Mouse (Mus musculus) mouse embryonic stem cell (cell line): ENCODE results near the gene Med27.
"Not testable (repeated sequence)": the region's sequence is repeated elsewhere in the genome, so short reads cannot be mapped to it uniquely, and the experiment has no call there.

ENCODE experiments used
- in situ Hi-C, 2 experiments: fragments of 300-500 bp; cut with MboI; formaldehyde crosslinking; loops; 1 replicate in 1 of 2; 3 replicates in 1 of 2; pipeline ENCODE4 v1.14.3; 2019 to 2020; ENCODE audit warnings: low sequenced_read_pairs in 2 of 2, low pct_unique_long_range_greater_than_20kb in 1 of 2, mixed read lengths in 1 of 2; ENCODE audit not compliant: unreplicated experiment in 1 of 2

Gene Med27

DNA sequence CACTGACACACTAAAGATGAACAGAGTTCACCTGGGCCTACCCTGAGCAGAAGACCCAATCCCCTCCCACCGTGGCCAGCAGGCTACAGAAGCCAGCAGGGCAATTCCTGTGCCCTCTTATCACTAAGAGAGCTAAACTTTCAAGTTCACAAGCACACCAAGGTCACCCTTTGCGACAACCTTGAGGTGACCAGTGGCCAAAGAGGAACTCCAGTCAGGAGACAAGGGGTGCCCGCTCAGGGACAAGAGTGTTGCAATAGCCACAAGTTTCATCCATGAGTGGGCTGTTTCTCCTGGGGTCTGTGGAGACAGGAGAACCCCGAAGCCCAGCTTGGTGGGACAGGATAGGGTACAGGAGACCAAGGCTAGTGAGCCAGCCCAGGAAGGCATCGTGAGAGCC, 182.2 kb downstream of the Med27 start:
- in situ Hi-C loops, result no loop called here

DNA sequence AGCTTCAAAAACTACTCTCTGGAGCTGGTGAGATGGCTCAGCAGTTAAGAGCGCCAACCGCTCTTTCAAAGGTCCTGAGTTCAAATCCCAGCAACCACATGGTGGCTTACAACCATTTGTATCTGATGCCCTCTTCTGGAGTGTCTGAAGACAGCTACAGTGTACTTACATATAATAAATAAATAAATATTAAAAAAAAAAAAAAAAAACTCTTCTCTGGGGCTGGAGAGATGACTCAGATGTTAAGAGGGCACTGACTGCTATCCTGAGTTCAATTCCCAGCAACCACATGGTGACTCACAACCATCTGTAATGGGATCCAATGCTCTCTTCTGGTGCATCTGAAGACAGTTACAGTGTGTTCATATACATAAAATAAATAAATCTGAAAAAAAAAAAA, 183.2 kb downstream of the Med27 start:
- in situ Hi-C loops, result not testable (repeated sequence)

DNA sequence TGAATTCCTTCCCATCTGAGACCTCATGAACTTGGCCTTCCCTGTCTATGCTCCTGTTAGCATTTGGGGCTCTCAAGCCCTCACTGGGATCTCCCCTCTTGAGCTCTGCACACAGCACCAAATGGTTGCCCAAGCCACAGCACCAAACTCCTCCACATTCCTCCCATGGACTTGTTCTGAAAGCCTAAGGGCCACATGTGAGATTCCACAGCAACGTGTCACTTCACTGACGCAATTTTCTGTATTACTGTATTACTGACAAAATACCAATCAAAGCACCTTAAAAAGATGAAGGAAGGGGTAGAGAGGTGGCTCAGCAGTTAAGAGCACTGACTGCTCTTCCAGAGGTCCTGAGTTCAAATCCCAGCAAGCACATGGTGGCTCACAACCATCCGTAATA, 185.6 kb downstream of the Med27 start:
- in situ Hi-C loops, result no loop called here

GRCm38 (mm10) chr2:29532921-29533320, 186.3 kb downstream of the Med27 start:
- in situ Hi-C loops, result no loop called here

DNA sequence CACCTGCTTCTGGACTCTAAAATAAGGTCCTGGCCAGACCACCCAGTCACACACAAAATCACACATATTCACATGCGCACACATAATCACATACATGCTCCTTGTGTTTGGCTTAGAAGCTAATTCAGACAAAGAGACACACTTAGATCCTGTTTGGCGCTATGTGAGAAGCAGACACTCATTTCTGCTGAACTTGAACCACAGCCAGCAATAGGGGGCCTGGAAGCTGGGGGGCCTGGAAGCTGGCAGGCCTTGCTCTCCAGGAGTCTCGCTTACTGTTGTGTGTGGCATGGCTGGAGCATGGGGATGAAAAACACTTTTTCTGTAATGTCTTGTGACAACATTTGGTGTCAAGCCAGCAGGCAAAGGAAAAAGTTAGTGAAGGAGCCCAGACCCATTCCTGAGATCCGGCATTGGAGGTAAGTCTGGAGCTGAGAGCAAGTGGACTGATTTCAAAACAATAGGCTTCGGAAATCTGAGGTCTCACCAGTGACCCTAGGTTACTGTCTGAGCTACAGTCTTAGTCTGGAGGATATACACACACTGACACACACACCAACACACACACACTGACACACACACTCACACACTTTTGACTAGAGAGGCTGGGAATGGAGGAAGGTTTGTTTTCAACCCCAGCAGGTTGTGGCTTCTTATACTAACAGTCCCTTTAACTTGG, 189.1 kb downstream of the Med27 start:
- in situ Hi-C loops, result no loop called here

DNA sequence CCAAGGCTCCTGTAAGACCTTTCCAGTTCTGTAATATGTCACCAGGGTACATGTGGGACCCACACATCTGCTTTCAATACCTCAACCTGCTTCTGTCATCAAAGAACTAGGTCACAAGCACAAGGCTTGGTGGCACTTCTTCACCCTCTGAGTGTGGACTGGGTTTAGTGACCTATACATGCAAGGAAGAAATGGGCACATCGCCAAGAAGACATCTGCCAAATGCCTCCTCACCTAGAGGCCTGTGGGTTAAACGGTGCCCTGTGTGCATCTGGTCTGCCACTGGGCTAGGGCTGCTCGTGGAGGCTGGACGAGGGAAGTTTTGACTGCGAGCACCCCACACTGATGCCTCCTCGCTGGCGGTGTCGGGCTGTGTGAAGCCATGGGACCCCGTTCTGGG, 189.9 kb downstream of the Med27 start:
- in situ Hi-C loops, result no loop called here

- in situ Hi-C loops, result no loop called here
Observed at GRCm38 (mm10) chr2:29537334-29537733, 190.7 kb downstream of the Med27 start.

DNA sequence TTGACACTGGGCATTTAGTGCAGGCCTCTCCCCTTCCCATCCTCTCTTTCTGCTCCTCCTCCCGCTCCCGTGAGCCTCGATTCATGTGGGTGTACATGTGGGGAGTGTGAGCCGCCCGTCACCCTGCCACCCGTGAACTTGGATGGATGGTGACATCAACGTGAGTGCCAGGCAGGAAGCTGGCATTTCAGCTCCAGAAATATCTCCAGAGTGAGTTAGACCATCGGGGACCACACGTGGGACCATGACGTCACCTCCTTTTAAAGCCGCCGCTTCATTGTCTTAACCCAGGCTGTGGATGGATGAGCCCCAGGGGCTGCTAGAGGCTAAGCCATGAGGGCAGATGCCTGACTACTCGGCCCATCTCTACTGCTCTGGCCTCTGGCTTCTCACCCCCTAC, 195.4 kb downstream of the Med27 start:
- in situ Hi-C loops, result no loop called here

GRCm38 (mm10) chr2:29546571-29546970, 200.0 kb downstream of the Med27 start:
- in situ Hi-C loops, result no loop called here

- in situ Hi-C loops, result no loop called here
Observed at GRCm38 (mm10) chr2:29551816-29552585, 205.4 kb downstream of the Med27 start.

DNA sequence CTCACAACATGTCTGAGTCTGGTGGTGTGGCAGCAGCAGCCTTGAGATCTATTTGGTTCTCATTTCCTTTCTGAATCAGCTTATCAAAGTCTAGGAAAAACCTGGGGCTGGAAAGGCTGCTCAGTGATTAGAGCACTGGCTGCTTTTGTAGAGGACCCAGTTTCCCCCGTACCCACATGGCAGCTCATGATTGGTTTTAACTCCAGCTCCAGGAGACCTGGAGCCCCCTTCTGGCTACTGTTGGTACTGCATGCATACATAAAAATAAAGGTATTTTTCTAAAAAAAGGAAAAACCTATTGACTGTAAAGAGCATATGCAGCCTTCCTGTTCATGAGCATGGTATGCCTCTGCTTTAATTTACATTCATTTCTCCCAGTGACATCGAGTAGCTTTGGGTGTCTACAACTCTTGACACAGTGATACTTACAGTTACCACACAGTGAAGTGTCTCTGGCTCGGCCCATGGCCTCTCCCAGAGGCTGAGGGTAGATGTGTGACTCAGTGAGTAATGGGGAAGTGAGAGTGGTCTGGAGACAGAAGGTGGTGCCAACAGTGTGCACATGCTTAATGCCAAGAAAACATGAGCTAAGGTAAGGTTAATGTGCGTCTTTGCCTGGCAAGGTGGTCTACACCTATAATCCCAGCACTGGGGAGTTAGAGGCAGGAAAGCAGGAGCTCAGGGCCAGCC, 207.5 kb downstream of the Med27 start:
- in situ Hi-C loops, result no loop called here

- in situ Hi-C loops, result no loop called here
Observed at GRCm38 (mm10) chr2:29558561-29558960, 211.9 kb downstream of the Med27 start.

DNA sequence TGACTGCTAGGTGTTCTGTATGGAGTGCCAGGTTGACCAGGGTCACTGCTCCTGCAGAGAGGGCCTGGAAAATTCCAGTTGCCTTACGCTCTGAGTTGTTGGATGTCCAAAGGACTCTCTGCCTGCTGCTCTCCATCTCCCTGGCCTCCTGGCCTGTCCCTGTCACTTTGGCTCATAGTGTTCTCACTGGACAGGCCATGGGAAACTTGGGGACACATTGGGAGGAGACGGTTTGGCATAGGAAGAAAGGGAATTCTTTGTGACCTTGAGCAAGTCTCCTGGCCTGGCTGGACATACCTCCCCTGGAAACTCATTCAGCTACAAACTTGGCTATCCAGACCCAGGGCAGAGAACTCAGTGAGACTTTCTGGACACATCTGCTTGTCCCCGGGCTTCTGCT, 213.3 kb downstream of the Med27 start:
- in situ Hi-C loops, result no loop called here

DNA sequence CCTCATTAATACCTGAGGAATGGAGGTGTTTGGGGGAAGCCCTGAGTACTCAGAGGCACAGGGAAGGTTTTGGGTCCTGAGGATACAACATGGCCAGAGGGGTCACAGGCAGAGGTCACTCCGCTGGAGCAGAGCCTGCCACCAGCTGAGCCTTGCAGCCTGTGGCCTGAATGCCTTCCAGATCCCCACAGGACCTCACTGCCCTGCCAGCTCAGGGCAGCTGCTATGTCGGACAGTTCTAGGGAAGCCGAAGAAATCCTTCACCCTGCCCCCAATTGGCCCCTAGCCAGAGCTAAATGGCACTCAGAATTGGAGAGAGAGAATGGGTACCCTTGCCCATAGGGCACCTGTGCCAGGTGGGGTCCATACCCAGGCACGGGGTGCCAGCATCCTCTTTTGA, 214.8 kb downstream of the Med27 start:
- in situ Hi-C loops, result no loop called here

GRCm38 (mm10) chr2:29563986-29564385, 217.4 kb downstream of the Med27 start:
- in situ Hi-C loops, result no loop called here

- in situ Hi-C loops, result no loop called here
Observed at GRCm38 (mm10) chr2:29565570-29566433, 219.2 kb downstream of the Med27 start.

- in situ Hi-C loops, result no loop called here
Observed at GRCm38 (mm10) chr2:29571921-29572700, 225.5 kb downstream of the Med27 start.

- in situ Hi-C loops, result no loop called here
Observed at GRCm38 (mm10) chr2:29572811-29573427, 226.3 kb downstream of the Med27 start.
